8 mouse cellular contexts compared by ENCODE assay signal in the genomic region with DNA sequence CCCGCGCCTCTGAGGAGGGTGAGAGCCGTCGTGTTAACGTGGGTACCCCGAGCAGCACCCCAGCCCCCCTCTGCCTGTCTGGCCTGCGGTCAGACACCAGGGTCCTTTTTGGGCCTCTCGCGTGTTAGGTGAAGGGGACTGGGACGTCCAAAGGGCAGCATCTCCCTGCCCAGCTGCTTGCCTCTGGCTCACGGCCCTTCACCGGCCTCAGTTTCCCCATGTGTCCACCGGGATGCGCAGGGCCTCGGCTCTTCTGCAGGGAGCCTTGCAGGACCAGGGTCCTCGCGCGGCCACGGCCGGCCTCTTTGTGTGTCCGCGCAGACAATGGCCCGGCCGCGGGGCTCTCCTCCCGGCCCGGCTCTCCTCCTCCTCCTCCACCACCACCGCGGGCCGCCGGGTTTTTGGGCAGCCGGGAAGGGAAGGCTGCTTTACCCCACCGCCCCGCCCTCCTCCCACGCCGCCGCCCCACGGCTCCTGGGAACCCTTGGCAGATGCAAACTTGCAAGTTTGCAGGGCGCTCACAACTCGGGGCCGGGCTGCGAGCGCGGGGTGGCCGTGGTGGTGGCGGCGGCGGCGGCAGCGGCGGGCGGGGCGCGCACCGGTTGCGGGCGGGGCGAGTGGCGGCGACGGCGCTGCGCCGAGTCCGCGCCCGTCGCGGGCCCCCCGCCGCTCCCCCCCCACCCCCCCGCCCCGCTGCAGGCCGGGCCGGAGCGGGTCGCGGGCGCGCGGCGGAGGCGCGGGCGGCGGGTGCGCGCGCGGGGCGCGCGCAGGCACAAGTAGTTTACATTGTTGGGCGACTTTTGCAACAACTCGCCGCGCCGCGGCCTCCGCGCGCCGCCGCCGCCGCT. TPM values are rescaled to one million over a fixed set of nuclear protein-coding genes. Genes with fewer than 3 reads are reported as not detected.
DNase-seq lines count a peak whose midpoint lies in the region; TF ChIP-seq lines count a peak whose summit lies in the region.

No protein-coding gene starts in this region.

- H3K4me3 ChIP-seq in CH12.LX (replicated peaks in 1 of 3; ENCODE audit: low read depth in 2 of 3, low read length in 2 of 3, poor library complexity in 1 of 3) = peak overlapping the region in 1 of 3 experiments; percentile 32
- H3K4me3 ChIP-seq in forebrain, embryonic 10.5 days = peak overlapping the region; percentile 91
- peak overlapping the region; percentile 65 for H3K4me3 ChIP-seq in layer of hippocampus, adult 2 months

- no peak for TF ChIP-seq RAD21 in CH12.LX (IDR thresholded peaks at IDR 0.05; ENCODE audit: low read depth, low read length)

- no peaks in the 10 kb centered on the region for H3K9me3 ChIP-seq in CH12.LX (replicated peaks; ENCODE audit: low read length)
- no peaks in the 10 kb centered on the region for H3K9me3 ChIP-seq in forebrain, embryonic 10.5 days

- DNase-seq in CH12.LX (ENCODE audit: extremely low read depth) = no peak
- peak; percentile 85 to 88 for DNase-seq in adrenal gland, postnatal 36 days
- peak; percentile 76 for DNase-seq in forebrain, embryonic 10.5 days (ENCODE audit: extremely low spot score, low spot score)
- peak; percentile 61 for DNase-seq in heart, postnatal 25 days (ENCODE audit: low spot score)
- DNase-seq in layer of hippocampus, adult 2 months (ENCODE audit: low spot score in 2 of 2) = peak; percentile 23 to 44
- DNase-seq in lung, postnatal 14 days = peak; percentile 80
- peak; percentile 69 for DNase-seq in right cerebral cortex, adult 18-20 months
- peak; percentile 76 for DNase-seq in urinary bladder, postnatal 25 days (ENCODE audit: low spot score)

- H3K79me2 ChIP-seq in CH12.LX (replicated peaks; ENCODE audit: control insufficient read depth, extremely low read depth, insufficient read depth, poor library complexity, severe bottlenecking) = no peaks in the 10 kb centered on the region

- peaks cover 91% of the 10 kb centered on the region for H3K27me3 ChIP-seq in CH12.LX (replicated peaks)
- peaks cover 53% of the 10 kb centered on the region for H3K27me3 ChIP-seq in forebrain, embryonic 10.5 days (ENCODE audit: poor library complexity, severe bottlenecking)

- WGBS in forebrain, embryonic 10.5 days = 5% methylated on average over 59 of the region's 106 CpGs

- in situ Hi-C loops in CH12.LX (cut with MboI; ENCODE audit: low pct_ligation_motif_present, low pct_unique_long_range_greater_than_20kb, low sequenced_read_pairs) = no loop called here

- H3K9ac ChIP-seq in CH12.LX (ENCODE audit: insufficient read depth, low read depth) = no peak overlapping the region

- peaks cover 0 to 3% of the 10 kb centered on the region in 2 experiments; a peak in 1 of 4 replicates for H3K4me1 ChIP-seq in CH12.LX (ENCODE audit: control insufficient read depth in 1 of 2, insufficient read depth in 2 of 2)
- peaks cover 62% of the 10 kb centered on the region for H3K4me1 ChIP-seq in forebrain, embryonic 10.5 days

- peak overlapping the region; percentile 94 for H3K4me2 ChIP-seq in CH12.LX (ENCODE audit: insufficient read depth, low read depth, poor library complexity, severe bottlenecking)

- intact Hi-C loops in heart, postnatal 25 days (cut with DNase I) = loop anchor here (5.0 to 10.0 kb wide), 3 partner anchors 66 to 208 kb away; a partner anchor contains a TSS

- no peak for TF ChIP-seq POLR2A in CH12.LX (IDR thresholded peaks at IDR 0.05; ENCODE audit: low read depth, low read length)

- H3K36me3 ChIP-seq in CH12.LX (replicated peaks in 1 of 2; ENCODE audit: control insufficient read depth in 1 of 2, insufficient read depth in 1 of 2, low read length in 1 of 2) = no peaks in the 10 kb centered on the region
- H3K36me3 ChIP-seq in forebrain, embryonic 10.5 days (replicated peaks) = no peaks in the 10 kb centered on the region

- no peak for TF ChIP-seq EP300 in CH12.LX (IDR thresholded peaks at IDR 0.05; ENCODE audit: low read length)

- TF ChIP-seq CTCF in CH12.LX (conservative IDR thresholded peaks at IDR 0.05 in 1 of 2, IDR thresholded peaks at IDR 0.05 in 1 of 2; ENCODE audit: low read depth in 2 of 2, low read length in 2 of 2) = no peak
- TF ChIP-seq CTCF in layer of hippocampus, adult 2 months (conservative IDR thresholded peaks at IDR 0.05) = no peak

- dilution Hi-C loops in CH12.LX (cut with MboI; ENCODE audit: extremely low pct_ligation_motif_present, extremely low pct_unique_long_range_greater_than_20kb, low sequenced_read_pairs) = no loop called here

- H3K27ac ChIP-seq in CH12.LX (ENCODE audit: insufficient read depth, low read depth) = no peak overlapping the region
- H3K27ac ChIP-seq in forebrain, embryonic 10.5 days = peak overlapping the region; percentile 97
- peak overlapping the region; percentile 79 for H3K27ac ChIP-seq in layer of hippocampus, adult 2 months

TF ChIP-seq in CH12.LX, 34 proteins besides CTCF, POLR2A, EP300 and RAD21:
- TF ChIP-seq TCF12 (IDR thresholded peaks at IDR 0.05; ENCODE audit: low read depth, low read length) = no peak
- no peak for TF ChIP-seq KAT2A (IDR thresholded peaks at IDR 0.05; ENCODE audit: insufficient replicate concordance, low read length)
- no peak for TF ChIP-seq UBTF (IDR thresholded peaks at IDR 0.05; ENCODE audit: low read depth, low read length)
- TF ChIP-seq MAZ (IDR thresholded peaks at IDR 0.05; ENCODE audit: low read depth, low read length) = no peak
- TF ChIP-seq NELFE (IDR thresholded peaks at IDR 0.05; ENCODE audit: low read depth, low read length) = no peak
- TF ChIP-seq TBP (conservative IDR thresholded peaks at IDR 0.05; ENCODE audit: low read depth, low read length) = no peak
- no peak for TF ChIP-seq USF1 (IDR thresholded peaks at IDR 0.05; ENCODE audit: low read depth, low read length)
- TF ChIP-seq ZNF384 (IDR thresholded peaks at IDR 0.05; ENCODE audit: low read depth, low read length) = no peak
- TF ChIP-seq CHD2 (IDR thresholded peaks at IDR 0.05; ENCODE audit: low read length) = no peak
- TF ChIP-seq JUN (IDR thresholded peaks at IDR 0.05; ENCODE audit: insufficient read depth, low read depth, low read length) = no peak
- no peak for TF ChIP-seq MAFK (IDR thresholded peaks at IDR 0.05; ENCODE audit: insufficient replicate concordance, low read length)
- no peak for TF ChIP-seq USF2 (conservative IDR thresholded peaks at IDR 0.05; ENCODE audit: low read depth, low read length)
- TF ChIP-seq POLR2AphosphoS2 (IDR thresholded peaks at IDR 0.05; ENCODE audit: low read depth, low read length) = no peak
- no peak for TF ChIP-seq ETS1 (conservative IDR thresholded peaks at IDR 0.05; ENCODE audit: low read depth, low read length)
- no peak for TF ChIP-seq ZKSCAN1 (IDR thresholded peaks at IDR 0.05; ENCODE audit: borderline replicate concordance, low read depth, low read length)
TF ChIP-seq in CH12.LX: peak in this region for 0.

RNA-seq across cellular contexts. Expression of a gene that starts 0.5 kb away (rescaled TPM):
- 2.1 and 2.6 TPM in 2 replicates for total RNA-seq in CH12.LX (2012; rRNA removed)
- 1.8 and 2.4 TPM in 2 replicates for total RNA-seq in CH12.LX (2014; rRNA removed)
- 4.1 and 5.5 TPM in 2 replicates for polyA plus RNA-seq in CH12.LX (2012; ENCODE audit: insufficient read length, low read depth)
- total RNA-seq in adrenal gland, postnatal 36 days (2021) = 10 to 100 TPM; 49.2 to 51.4 TPM
- 7.7 and 7.8 TPM in 2 replicates for polyA plus RNA-seq in forebrain, embryonic 10.5 days (2016; fragmentation: Nextera tagmentation; extraction: Ambion mirVana)
- 10 to 100 TPM; 41.5 to 45.9 TPM for total RNA-seq in heart, postnatal 25 days (2021)
- 10 to 100 TPM; 26.9 to 29.5 TPM for total RNA-seq in layer of hippocampus, adult 2 months (2021)

Comparison
In these comparisons a context has a peak if more than half of its experiments do, and no peak if none do; other contexts are left out.
1. RNA of a gene that starts 0.5 kb away (total RNA-seq): 49.2 to 51.4 TPM in adrenal gland, postnatal 36 days, 41.5 to 45.9 TPM in heart, postnatal 25 days and 26.9 to 29.5 TPM in layer of hippocampus, adult 2 months; 1.8 to 2.6 TPM in CH12.LX; every median in the first group is over 4 times any median in the second.